Mouse (Mus musculus) erythroblast, adult 5-6 weeks (primary cell): ENCODE results near the gene Atg13. TPM values are rescaled to one million over a fixed set of nuclear protein-coding genes. Genes with fewer than 3 reads are reported as not detected.

ENCODE experiments used
- ATAC-seq: replicated peaks from 2 replicates; pipeline ENCODE4 v1.8.0; 2016; ENCODE audit warnings: moderate number of reproducible peaks, mild to moderate bottlenecking, moderate TSS enrichment, inconsistent platforms; ENCODE audit not compliant: poor library complexity, low FRiP score, severe bottlenecking
- total RNA-seq, 2 experiments: library from RNA; stranded (forward) in 1 of 2; stranded (reverse) in 1 of 2; fragments of 150-400 nt in 1 of 2; fragments of 200-764, 138-1000 nt in 1 of 2; gene quantifications; 2 replicates each; pipeline versions ENCODE4 v1.2.3 to v1.2.4; 2015 to 2017; ENCODE audit warnings: low replicate concordance in 2 of 2

Atg13 gene
- total RNA-seq, 2 experiments from 2014 or later = 7.0 to 26.9 TPM

- peak; percentile 17 for ATAC-seq
Measured at GRCm38 (mm10) chr2:91650360-91650995, 59.9 kb downstream of the Atg13 start.

- peak; percentile 93 for ATAC-seq
Measured at GRCm38 (mm10) chr2:91649553-91650359, 60.6 kb downstream of the Atg13 start, which contains the start of the genes Zfp408 and Arhgap1. TSS of gene Zfp408 (minus strand) at chr2:91649791. TSS of gene Arhgap1 (plus strand) at chr2:91649860.

GRCm38 (mm10) chr2:91649152-91649551, 61.2 kb downstream of the Atg13 start:
- ATAC-seq = no peak

GRCm38 (mm10) chr2:91646733-91647132, 63.6 kb downstream of the Atg13 start:
- no peak for ATAC-seq

GRCm38 (mm10) chr2:91645811-91646210, 64.6 kb downstream of the Atg13 start:
- no peak for ATAC-seq

GRCm38 (mm10) chr2:91645354-91645753, 65.0 kb downstream of the Atg13 start:
- no peak for ATAC-seq

GRCm38 (mm10) chr2:91644021-91644420, 66.4 kb downstream of the Atg13 start:
- no peak for ATAC-seq

- peak; percentile 41 for ATAC-seq
Measured at GRCm38 (mm10) chr2:91642825-91643415, 67.5 kb downstream of the Atg13 start.

GRCm38 (mm10) chr2:91638931-91639330, 71.4 kb downstream of the Atg13 start:
- no peak for ATAC-seq

- ATAC-seq = no peak
Measured at GRCm38 (mm10) chr2:91636727-91637338, 73.5 kb downstream of the Atg13 start.

GRCm38 (mm10) chr2:91636229-91636628, 74.1 kb downstream of the Atg13 start, which contains the start of gene F2:
TSS of gene F2 (minus strand) at chr2:91636414.
- no peak for ATAC-seq

- ATAC-seq = no peak
Measured at GRCm38 (mm10) chr2:91635486-91635885, 74.9 kb downstream of the Atg13 start.

- ATAC-seq = 0 out of 2 replicates have a peak, but pooled peaks have one; percentile 14
Measured at GRCm38 (mm10) chr2:91634841-91635240, 75.5 kb downstream of the Atg13 start.

GRCm38 (mm10) chr2:91633334-91633977, 76.9 kb downstream of the Atg13 start:
- no peak for ATAC-seq

GRCm38 (mm10) chr2:91632316-91632715, 78.1 kb downstream of the Atg13 start:
- no peak for ATAC-seq

- ATAC-seq = no peak
Measured at GRCm38 (mm10) chr2:91631826-91632225, 78.5 kb downstream of the Atg13 start.

GRCm38 (mm10) chr2:91630384-91630783, 80.0 kb downstream of the Atg13 start:
- ATAC-seq = no peak

- no peak for ATAC-seq
Measured at GRCm38 (mm10) chr2:91629682-91630081, 80.7 kb downstream of the Atg13 start.

GRCm38 (mm10) chr2:91628171-91628570, 82.2 kb downstream of the Atg13 start:
- ATAC-seq = no peak

- ATAC-seq = no peak
Measured at GRCm38 (mm10) chr2:91627486-91627885, 82.9 kb downstream of the Atg13 start.
